Mouse (Mus musculus) lung, postnatal 10 days (tissue): ENCODE results near the gene Prrt4.
A peak's percentile ranks its signal among the peaks of the same experiment; 100 is the strongest.
"Not testable (repeated sequence)": the region's sequence is repeated elsewhere in the genome, so short reads cannot be mapped to it uniquely, and the experiment has no call there.

Experiments
- DNase-seq: peaks from one replicate; pipeline ENCODE4 v3.0.0; 2021

Prrt4 gene

DNA sequence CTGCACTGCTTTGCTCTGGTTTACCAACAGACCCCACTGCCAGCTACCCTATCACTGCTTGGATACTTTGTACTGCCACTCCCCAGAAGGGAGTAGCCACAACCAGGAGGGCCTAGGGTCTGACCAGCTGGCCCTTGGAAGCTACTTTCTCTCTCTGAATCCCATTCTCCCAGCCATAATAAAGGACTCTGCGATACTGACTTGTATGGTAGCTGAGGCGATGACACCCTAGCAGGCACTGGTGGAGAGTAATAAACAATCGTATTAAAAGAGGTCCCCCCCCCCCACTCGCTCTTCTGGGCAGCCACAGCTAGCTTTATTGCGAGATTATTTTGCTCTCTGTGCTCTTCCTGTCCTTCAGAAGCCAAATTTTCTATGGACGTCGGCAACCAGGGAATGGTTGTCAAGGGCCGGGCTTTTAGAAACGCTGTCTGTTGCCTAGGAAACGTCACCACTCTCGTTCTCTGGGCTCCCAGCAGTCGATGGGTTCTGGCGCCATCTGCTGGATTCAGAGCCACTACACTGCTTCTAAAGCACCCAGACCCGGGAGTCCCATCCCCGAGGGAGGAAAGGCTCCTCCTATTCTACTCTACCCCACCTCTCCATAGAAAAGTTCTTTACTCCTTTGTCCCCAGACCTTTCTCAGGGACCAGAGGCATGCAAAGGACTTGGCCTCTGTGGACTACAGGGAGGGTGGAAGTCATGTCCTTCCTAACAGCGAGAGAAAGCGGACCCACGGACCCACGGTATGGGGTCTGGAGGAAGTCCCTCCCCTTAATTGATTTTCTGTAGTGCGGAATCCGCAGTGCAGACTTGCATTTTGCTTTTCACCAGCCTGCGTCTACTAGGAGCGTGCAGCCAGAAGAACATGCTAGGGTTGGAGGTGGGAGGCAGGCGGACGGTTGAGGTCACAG is 19.2 kb upstream of the Prrt4 start:
- peak; percentile 96 for DNase-seq

DNA sequence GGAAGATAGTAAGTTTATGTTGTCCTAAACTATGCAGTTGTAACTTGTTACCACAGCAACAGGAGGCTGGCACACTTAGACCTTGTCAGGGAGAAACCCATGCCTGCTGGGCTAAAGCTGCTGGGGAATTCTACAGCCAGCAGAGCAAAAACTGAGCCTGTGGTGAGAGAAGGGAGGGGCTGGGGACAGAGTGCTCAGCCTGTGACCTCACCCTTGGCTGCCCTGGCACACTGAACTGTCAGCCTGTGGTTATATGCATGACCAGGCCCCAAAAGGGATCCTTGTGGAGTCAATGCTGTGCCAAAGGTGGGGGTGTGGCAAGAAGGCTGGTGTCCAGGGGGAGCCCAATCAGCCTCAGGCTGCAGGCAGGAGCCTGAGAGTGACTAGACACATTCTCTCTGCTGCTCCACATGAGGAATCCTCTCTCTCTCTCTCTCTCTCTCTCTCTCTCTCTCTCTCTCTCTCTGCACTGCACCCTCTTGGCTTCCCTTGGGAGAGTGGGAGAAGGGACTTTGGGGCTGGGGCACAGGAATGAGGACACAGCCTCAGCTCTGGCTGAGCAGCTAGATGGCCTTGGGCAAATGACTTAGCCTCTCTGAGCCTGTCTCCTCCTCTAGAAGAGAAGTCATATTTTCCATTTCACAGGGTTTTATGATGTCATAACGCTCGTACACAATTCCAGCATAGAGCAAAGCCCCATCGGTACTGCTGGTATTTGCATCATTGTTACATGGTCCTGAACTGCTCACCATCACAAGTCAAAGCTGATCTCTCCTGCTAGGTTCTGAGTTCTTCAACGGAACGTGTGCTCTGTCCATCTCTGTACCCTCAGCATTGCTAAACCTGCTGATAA is 16.7 kb upstream of the Prrt4 start:
- DNase-seq: peak; percentile 39

DNA sequence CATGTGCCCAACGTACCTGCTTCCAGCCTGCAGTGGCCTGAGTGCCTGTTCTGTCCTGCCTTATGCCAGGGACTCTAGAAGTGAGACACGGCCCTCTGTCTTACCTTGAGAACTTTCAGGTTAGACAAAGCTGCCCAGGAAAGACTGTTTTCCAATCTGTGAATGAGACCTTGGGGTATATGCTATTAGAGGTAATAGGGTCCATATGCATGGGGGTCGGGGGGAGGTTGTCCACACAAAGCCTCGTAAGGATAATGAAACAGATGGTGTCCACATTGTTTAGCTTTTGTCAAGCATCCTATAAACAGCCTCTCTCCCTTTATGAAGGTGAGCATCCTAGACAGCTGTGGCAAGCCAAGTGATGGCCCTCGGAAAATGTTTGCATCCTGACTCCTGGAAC is 15.8 kb upstream of the Prrt4 start:
- peak; percentile 0 for DNase-seq

DNA sequence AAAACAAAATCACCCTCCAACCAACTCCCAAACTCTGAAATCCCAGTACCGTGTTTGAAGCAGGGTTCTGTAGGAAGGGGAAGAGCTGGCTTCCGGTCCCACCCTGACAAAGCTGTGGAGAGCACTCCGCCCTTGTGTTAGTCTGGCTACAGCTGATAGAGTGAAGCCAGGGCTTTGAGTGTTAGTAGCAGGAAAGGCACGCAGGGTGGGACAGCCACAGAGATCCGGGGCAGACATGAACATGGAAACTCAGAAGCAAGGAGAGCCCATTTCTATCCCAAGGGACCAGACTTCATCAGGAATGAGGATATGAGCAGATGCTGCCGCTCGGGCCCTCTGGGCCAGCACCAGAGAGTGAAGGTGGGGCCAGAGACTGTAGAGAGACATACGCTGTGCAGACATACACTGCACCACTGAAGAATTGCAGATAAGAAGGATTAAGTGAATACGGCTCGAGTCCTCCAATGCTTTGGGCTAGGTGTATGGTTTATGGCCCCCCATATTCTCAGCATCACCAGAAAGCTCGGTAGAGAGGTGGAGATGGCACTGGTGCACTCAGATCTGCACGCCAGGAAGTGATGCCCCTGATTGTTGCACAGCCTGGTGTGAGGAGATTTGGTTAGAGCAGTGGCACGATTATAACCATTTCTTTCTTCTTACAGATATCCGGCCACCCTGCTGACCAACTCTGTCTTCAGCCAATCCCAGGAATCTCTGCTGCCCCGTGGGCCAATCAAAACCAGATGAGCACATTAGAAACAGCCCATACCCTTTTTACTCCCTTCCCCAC is 14.8 kb upstream of the Prrt4 start:
- peak; percentile 71 for DNase-seq

DNA sequence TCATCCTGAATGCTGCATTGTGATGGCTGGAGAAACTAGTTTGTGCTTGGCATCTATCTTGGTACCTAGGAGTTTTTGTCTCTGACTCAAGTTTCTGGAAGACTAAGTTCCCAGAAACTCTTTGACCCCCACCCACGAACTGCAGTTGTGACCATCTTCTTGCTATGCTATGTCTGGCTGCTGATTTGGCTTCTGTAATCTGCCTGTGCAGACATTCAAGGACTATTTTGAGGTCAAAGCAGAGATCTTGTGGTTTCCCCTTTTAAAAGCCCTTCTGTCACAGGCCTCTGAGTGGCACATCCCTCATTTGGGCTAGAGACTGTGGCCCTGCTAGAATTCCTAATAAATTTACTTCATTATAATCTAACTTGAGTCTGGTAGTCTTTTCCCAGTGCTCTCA is 8.6 kb upstream of the Prrt4 start:
- DNase-seq: no peak

DNA sequence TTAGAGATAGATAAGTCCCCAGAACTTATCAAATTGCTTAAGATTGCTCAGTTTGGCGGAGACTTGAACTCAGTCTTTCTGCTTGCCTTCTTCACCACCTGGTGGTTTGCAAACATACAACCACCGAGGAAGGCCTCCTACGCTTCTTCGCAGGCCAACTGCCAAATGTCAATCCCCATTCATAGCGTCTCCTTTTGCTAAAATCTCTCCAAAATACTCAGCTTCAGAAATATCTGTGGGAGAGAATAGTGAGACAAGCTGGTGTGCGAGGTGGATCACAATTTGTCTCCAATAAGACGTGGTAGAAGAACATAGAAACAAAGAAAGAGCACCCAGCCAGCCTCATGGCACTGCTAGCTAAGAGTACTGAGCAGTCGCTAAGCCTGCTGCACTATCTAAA is 459 bp upstream of the Prrt4 start:
- DNase-seq: no peak

DNA sequence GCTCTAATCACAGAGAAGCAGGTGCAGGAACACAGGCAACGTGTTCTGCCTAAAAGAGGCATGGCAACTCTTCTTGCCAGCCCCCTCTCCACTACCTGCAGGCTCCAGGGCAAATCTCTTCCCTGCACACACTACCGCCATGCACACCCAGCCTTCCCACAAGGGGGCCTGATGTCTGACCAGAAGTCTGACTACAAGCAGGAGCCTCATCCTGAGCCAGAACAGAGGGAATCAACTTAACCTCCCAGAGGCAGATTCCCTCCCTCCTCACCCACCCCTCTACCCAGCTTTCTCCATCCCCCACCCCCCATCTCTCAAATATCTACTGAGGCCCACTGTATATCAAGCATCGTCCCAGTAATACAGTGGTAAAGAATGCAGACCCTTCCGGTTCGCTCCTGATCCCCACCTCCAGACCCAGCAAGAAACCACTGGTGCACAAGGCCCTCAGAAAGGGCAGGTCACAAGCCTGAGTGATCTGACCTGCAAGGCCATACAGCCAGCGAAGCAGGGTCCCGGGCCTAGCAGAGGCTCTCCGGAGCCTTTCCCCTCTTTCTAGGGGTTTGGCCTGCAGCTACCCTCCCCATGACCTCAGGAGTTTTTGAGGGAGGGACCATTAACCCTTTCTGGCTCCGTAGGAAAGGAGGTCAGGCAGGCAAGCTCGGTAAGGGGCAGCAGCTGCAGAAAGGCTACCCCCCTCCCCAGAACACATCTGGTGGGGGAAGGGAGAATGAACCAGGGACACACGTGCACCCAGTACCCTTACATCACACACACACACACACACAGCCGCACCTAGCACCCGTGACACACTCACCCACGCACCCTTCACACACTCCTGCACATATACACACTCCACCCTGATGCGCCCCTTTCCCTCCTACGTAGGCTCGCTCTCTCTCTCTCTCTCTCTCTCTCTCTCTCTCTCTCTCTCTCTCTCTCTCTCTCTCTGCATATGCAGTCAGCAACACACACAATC is 1.2 kb downstream of the Prrt4 start:
- no peak for DNase-seq

DNA sequence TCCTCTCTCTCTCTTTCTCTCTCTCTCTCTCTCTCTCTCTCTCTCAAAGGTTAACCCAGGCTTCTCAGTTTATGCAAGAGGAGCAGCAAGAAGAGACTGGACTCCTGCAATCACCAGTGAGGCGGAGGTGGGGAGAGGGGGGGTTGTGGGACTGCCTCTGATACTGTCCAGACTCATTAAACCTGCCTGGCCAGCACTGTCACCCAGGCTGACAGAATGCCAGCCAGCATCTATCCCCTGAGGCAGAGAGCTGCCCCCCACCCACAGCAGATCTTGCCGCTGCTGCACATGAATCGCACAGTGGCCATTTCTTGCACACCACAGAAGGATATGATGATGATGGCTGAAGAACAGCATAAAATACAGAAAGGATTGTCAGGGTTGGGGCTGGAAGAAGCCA is 4.3 kb downstream of the Prrt4 start:
- DNase-seq: no peak

DNA sequence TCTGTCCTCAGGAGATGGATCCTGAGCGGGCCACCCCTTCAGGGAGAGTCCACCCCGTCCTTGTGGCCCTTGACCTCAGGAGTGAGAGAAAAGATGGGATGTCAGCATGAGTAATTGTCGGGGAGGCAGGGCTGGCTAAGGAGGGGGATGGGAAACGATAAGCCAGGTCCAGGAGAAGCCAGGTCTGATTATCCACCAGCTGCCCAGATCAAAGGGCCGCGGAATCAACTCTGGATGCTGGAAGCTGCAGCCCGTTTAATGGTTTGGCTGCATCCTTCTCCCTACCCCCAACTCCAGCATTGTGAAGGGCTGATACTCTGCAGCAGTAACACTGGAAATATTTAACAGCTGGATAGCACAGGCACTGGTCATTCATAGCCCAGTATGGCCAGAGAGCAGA is 5.0 kb downstream of the Prrt4 start:
- no peak for DNase-seq

DNA sequence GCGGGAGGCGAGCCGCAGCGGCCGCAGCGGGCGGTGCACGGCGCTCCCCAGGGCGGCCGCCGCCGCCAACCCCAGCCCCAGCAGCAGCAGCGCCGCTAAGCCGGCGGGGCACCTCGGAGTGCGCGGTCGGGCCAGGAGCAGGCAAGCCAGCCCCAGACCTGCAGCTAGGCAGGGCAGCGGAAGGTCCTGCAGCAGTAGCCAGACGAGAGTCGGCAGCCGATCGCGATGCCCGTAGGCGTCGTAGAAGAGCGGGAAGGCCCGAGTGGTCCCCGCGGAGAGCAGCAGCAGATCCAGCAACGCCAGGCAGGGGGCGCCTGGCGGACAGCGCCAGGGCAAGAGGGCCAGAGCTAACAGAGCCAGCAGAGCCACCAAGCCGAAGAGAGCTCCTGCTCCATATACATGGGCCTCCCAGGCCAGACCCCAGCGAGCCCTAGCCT is 8.4 kb downstream of the Prrt4 start:
- DNase-seq: peak; percentile 89

DNA sequence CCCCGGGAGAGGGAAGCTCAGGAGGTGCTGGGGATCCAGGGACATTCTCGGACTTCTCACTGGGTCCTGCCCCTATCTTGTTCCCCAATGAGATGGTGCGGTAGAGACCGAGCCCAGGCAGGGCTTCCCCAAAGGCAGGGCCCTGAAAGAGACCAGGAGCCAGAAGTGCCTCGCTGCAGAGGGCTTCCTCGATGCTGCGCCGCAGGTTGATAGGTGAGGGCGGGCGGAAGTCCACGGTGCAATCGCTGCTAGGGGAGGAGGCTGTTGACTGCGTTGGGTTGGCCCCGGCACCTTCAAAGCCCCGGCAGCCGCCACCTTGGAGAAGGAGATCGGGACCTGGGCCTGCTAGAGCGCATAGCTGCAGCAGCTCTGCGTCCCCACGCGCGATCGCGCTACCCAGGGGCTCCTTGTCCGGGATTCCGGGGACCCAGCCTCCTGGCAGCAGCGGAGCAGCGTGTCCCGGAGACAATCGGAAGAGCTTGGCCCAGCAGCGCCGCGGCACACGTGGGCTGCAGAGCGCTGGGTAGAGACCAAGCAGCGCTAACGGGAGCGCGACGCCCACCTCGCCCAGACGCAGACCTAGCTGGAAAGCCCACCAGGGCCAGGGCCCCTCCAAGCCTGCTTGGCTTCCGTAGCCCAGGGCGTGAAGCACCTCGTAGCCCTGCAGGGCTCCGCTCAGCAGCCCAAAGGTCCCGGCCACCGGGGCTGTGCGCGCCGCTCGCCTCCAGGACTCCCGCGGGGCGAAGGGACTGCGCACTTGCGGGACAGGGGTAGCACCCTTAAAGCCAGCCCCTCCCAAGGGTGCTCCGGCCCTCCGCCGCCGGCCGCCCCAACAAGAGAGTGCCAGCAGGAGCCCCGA is 9.1 kb downstream of the Prrt4 start:
- DNase-seq: peak; percentile 30

DNA sequence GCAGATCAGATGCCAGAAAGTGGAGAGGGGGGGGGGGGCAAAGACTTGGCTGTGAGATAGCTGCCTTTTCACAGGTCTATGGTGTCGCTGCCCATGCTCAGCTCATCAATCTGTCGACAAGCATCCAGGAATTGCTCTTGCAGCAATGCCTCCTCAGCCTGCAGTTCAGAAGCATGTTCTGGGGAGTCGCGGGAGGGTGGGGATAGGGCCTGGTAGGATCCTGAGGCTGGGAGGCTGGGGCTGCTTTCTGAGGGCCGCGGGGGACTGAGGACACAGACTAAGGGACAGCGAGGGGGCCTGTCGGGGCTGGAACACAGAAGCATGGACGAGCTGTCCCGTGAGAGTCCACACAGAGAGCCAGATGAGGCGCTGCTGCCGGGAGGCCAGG is 9.7 kb downstream of the Prrt4 start:
- DNase-seq: no peak

DNA sequence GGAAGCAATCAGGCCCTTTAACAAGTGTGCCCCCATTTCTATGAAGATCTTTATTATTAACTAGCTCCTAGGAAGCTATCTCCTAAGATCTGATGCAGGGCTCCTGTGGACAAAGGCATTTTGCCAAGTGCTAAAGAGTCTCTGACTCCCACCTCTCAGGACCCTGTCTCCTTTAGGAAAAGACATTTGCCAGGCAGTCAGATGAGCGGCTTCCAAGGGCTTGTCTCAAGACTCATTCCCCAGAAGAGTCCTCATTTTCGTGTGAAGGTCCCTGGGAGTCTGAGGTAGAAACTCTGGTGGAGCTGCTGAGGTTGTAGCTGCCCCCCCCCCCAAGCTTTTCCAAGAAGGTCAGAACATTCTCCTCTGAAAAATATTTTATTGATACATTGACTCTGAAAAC is 10.5 kb downstream of the Prrt4 start:
- DNase-seq: no peak

DNA sequence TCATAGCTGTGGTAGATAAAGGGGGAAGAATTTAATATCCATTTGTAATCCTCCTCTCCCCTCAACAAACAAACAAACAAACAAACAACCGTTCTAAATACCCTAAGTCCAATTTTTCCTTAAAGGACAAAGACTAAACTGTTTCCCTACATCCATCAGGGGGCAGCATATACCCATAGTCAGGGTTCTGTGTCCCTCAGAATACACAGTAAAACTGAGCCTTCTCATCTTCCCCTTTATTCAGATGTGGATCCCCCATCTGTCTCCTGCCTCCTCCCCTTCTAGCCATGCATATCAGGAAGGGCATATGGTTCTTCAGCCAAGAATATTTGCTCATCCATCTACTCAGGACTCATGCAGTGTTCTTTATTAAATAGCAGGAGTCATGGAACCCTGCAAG is 13.2 kb downstream of the Prrt4 start:
- peak; percentile 74 for DNase-seq

DNA sequence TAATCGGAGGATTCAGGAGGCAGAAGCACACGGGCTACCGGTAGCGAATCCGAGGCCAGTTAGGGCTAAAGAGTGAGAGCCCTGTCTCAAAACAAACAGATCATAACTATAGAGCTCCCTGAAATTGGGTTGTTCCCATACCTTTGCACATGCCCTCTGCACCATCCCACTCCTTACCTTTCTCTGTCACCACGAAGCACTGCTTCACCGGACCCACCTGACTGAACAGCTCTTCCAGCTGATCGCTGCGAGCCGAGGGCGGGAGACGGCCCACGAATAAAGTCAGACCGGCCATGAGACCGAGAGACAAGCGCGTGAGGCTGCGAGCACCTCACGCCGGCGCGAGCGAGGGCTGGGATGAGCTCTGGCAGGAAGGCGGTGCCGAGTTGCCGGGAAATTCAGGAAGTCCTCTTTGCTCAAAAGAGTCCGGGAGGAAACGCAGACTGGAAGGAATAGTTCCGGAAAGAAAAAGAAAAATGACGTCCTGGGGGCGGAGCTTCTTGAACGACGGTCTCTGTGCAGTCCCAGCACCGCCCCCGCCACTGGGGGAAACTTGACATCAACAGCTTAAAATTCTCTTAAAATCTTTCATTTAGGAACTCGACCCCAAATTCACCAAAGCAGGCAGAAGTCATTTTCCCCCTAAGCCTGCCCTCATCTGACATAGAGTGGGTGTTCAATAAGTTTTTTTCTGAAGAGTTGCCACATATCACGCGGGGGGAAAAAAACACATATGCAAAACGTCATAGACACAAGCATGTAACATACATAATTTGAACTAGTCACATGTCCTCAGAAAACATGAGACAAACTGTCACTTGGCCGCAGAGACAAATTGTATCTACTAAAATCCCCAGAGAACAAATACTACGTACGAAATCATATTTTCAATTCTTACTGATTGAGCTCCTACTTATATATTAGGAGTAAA is 14.8 kb downstream of the Prrt4 start, which contains the start of gene Rbm28:
TSS of gene Rbm28 (minus strand) at position 693 of the 931 bp plus-strand sequence.
- peak; percentile 95 for DNase-seq

DNA sequence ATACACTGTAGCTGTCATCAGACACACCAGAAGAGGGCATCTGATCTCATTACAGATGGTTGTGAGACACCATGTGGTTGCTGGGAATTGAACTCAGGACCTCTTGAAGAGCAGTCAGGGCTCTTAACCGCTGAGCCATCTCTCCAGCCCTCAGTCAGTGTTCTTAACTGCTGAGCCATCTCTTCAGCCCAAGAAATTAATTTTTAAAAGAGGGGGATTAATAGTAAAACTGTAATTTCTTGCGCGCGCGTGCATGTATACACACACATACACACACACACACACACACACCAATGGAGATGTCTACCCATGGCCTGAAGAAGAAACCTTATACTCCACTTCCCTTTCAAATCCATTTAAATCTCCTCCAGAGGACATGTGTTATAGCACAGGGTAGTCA is 18.1 kb downstream of the Prrt4 start:
- DNase-seq: not testable (repeated sequence)

DNA sequence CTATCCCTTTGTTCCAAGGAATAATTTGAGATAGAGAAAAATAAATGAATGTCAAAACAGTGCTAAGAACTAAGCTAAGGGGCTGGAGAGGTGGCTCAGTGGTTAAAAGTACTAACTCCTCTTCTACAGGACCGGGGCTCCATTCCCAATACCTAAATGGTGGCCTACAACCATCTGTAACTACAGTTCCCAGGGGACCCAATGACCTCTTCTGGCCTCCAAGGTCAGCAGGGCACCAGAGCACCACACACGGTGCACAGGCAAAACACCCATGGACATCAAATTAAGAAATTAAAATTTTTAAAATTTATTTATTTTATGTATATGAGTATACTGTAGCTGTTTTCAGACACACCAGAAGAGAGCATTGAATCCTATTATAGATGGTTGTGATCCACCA is 18.6 kb downstream of the Prrt4 start:
- DNase-seq: no peak

DNA sequence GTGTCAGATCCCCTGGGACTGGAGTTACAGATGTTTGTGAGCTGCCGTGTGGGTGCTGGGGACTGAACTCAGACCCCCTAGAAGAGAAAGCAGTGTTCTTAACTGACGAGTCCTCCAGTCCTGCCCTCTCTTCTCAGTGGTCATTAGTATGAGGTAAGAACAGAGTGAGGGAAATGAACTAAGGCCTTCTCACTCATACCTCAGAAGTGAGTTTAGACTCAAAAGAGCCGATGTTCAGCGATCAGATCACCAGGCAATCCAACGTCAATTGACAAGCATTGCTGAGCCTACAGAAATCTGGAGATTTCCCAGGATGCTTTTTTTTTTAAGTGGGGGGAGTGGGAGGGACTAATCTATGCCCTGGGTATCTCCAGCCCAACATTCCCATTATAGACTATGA is 23.1 kb downstream of the Prrt4 start:
- DNase-seq: no peak

DNA sequence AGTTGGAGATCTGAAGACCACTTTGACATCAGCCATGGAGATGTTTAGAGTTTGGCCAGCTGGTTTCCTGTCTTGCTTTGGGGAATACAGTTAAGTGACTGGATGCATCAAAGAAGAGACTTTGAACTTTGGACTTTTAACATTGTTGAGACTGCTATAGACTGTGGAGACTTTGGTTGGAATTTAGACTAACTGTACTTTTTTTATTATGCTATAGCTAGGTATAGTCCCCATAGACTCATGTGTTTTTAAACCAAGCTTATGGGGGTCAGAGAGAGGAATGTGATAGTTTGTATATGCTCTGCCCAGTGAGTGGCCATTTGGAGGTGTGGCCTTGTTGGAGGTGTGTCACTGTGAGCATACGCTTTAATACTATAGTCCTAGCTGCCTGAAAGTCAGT is 29.4 kb downstream of the Prrt4 start:
- no peak for DNase-seq
